Mouse (Mus musculus) megakaryocyte progenitor cell, adult 5-6 weeks (primary cell): ENCODE results near the gene Gm5426. TPM values are rescaled to one million over a fixed set of nuclear protein-coding genes. Genes with fewer than 3 reads are reported as not detected.
A peak's percentile ranks its signal among the peaks of the same experiment; 100 is the strongest.
"Not testable (repeated sequence)": the region's sequence is repeated elsewhere in the genome, so short reads cannot be mapped to it uniquely, and the experiment has no call there.

Experiments used
- ATAC-seq: replicated peaks from 2 replicates; pipeline ENCODE4 v1.8.0; 2016; ENCODE audit warnings: mild to moderate bottlenecking, moderate TSS enrichment, inconsistent platforms; ENCODE audit not compliant: poor library complexity
- total RNA-seq, 2 experiments: library from RNA; stranded (forward) in 1 of 2; stranded (reverse) in 1 of 2; fragments of 157-497, 149-512 nt in 1 of 2; fragments of 200-1000 nt in 1 of 2; gene quantifications; 2 replicates each; pipeline versions ENCODE4 v1.2.3 to v1.2.4; 2015 to 2017

The Gm5426 gene
- total RNA-seq, 2 experiments from 2014 or later, result not detected

GRCm38 (mm10) chr10:96132161-96132560 is 4.2 kb upstream of the Gm5426 start:
- peak; percentile 83 for ATAC-seq

- ATAC-seq, result no peak
Observed at GRCm38 (mm10) chr10:96138585-96138984, 2.2 kb downstream of the Gm5426 start.

- ATAC-seq, result not testable (repeated sequence)
Observed at GRCm38 (mm10) chr10:96139274-96139673, 2.9 kb downstream of the Gm5426 start.

GRCm38 (mm10) chr10:96146578-96146977 is 10.2 kb downstream of the Gm5426 start:
- no peak for ATAC-seq

- ATAC-seq, result peak; percentile 22; the same call in 1 of the 2 replicates
Observed at GRCm38 (mm10) chr10:96148250-96148699, 11.9 kb downstream of the Gm5426 start.

GRCm38 (mm10) chr10:96150401-96151116 is 14.2 kb downstream of the Gm5426 start:
- peak; percentile 77 for ATAC-seq

- ATAC-seq, result no peak
Observed at GRCm38 (mm10) chr10:96153315-96153714, 16.9 kb downstream of the Gm5426 start.

- ATAC-seq, result peak; percentile 96
Observed at GRCm38 (mm10) chr10:96162975-96163706, 26.7 kb downstream of the Gm5426 start.

GRCm38 (mm10) chr10:96163791-96164190 is 27.4 kb downstream of the Gm5426 start:
- peak; percentile 69 for ATAC-seq

GRCm38 (mm10) chr10:96165260-96165659 is 28.9 kb downstream of the Gm5426 start:
- no peak for ATAC-seq

GRCm38 (mm10) chr10:96168998-96169397 is 32.6 kb downstream of the Gm5426 start:
- no peak for ATAC-seq

- ATAC-seq, result no peak
Observed at GRCm38 (mm10) chr10:96171546-96171945, 35.1 kb downstream of the Gm5426 start.

GRCm38 (mm10) chr10:96172964-96173363 is 36.6 kb downstream of the Gm5426 start:
- peak; percentile 87 for ATAC-seq

GRCm38 (mm10) chr10:96173771-96174170 is 37.4 kb downstream of the Gm5426 start:
- ATAC-seq, result no peak

GRCm38 (mm10) chr10:96176916-96177315 is 40.5 kb downstream of the Gm5426 start:
- no peak for ATAC-seq

- peak; percentile 16 for ATAC-seq
Observed at GRCm38 (mm10) chr10:96180554-96181397, 44.4 kb downstream of the Gm5426 start.

- ATAC-seq, result peak; percentile 75
Observed at GRCm38 (mm10) chr10:96181398-96181790, 45.0 kb downstream of the Gm5426 start.

GRCm38 (mm10) chr10:96181883-96182628 is 45.7 kb downstream of the Gm5426 start:
- ATAC-seq, result no peak

- no peak for ATAC-seq
Observed at GRCm38 (mm10) chr10:96185026-96185425, 48.6 kb downstream of the Gm5426 start.

GRCm38 (mm10) chr10:96185601-96186000 is 49.2 kb downstream of the Gm5426 start:
- ATAC-seq, result peak; percentile 47
